18 mouse cellular contexts compared by ENCODE assay signal in the genomic region with DNA sequence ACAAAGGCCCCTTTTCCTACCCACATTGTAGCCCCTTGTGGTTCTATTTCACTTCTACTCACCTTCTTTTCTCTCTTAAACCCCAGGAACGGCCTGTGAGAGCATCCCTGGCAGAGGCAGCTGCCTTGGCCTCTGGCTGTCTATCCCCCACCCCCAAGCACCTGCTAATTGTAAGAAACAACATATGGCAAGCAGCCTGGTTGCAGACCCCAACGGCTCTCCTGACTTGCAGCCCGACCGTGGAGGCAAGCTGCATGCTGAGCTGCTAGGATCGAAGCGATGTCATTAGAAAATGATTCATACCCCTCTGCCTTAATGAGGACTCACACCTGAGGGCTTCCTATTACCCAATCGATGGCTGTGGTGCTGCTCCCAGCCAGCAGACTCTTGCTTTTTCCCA.
DNase-seq lines count a peak whose midpoint lies in the region; ATAC-seq and TF ChIP-seq lines count a peak whose summit lies in the region.
"Had no signal": no experiment of that assay in that cellular context is flagged by ENCODE, and none has a peak within 500 bp of the region (broad histone marks: within the 10 kb centered on the region; RNA-seq: fewer than 3 reads in every experiment).

No protein-coding gene starts in this region.

- no peak overlapping the region for H3K9ac ChIP-seq in embryonic facial prominence, embryonic 14.5 days (ENCODE audit: low read depth, low read length)
- H3K9ac ChIP-seq in midbrain, embryonic 13.5 days (replicated peaks): no peak overlapping the region
- no peak overlapping the region for H3K9ac ChIP-seq in hindbrain, embryonic 12.5 days
- no peak overlapping the region for H3K9ac ChIP-seq in kidney, embryonic 16.5 days (replicated peaks; ENCODE audit: low read length)
- H3K9ac ChIP-seq: forebrain, embryonic 13.5 days; limb, embryonic 12.5 days; liver, embryonic 12.5 days had no signal

- H3K4me2 ChIP-seq in embryonic facial prominence, embryonic 14.5 days (ENCODE audit: low read depth, low read length): no peak overlapping the region
- H3K4me2 ChIP-seq in midbrain, embryonic 13.5 days (replicated peaks): no peak overlapping the region
- H3K4me2 ChIP-seq in hindbrain, embryonic 12.5 days (replicated peaks): no peak overlapping the region
- H3K4me2 ChIP-seq in kidney, embryonic 16.5 days (replicated peaks; ENCODE audit: low read depth, low read length): no peak overlapping the region
- H3K4me2 ChIP-seq: forebrain, embryonic 13.5 days; limb, embryonic 12.5 days; liver, embryonic 12.5 days had no signal

- H3K9me3 ChIP-seq in embryonic facial prominence, embryonic 14.5 days (ENCODE audit: control insufficient read depth, low read length): no peaks in the 10 kb centered on the region
- H3K9me3 ChIP-seq in embryonic facial prominence, embryonic 10.5 days: no peaks in the 10 kb centered on the region
- H3K9me3 ChIP-seq in midbrain, embryonic 13.5 days: no peaks in the 10 kb centered on the region
- no peaks in the 10 kb centered on the region for H3K9me3 ChIP-seq in midbrain, embryonic 10.5 days (replicated peaks)
- H3K9me3 ChIP-seq in hindbrain, embryonic 12.5 days (replicated peaks): no peaks in the 10 kb centered on the region
- no peaks in the 10 kb centered on the region for H3K9me3 ChIP-seq in limb, embryonic 10.5 days (replicated peaks)
- no peaks in the 10 kb centered on the region for H3K9me3 ChIP-seq in kidney, embryonic 16.5 days (ENCODE audit: low read length)
- H3K9me3 ChIP-seq: forebrain, embryonic 13.5 days; limb, embryonic 12.5 days; liver, embryonic 12.5 days had no signal

- H3K36me3 ChIP-seq in embryonic facial prominence, embryonic 14.5 days (ENCODE audit: control insufficient read depth, insufficient read depth, low read length): no peaks in the 10 kb centered on the region
- no peaks in the 10 kb centered on the region for H3K36me3 ChIP-seq in embryonic facial prominence, embryonic 10.5 days (replicated peaks)
- H3K36me3 ChIP-seq in midbrain, embryonic 13.5 days: no peaks in the 10 kb centered on the region
- H3K36me3 ChIP-seq in midbrain, embryonic 10.5 days: no peaks in the 10 kb centered on the region
- H3K36me3 ChIP-seq in hindbrain, embryonic 12.5 days: no peaks in the 10 kb centered on the region
- no peaks in the 10 kb centered on the region for H3K36me3 ChIP-seq in limb, embryonic 10.5 days
- H3K36me3 ChIP-seq in kidney, adult 2 months (ENCODE audit: control insufficient read depth, insufficient read depth, low read length): no peaks in the 10 kb centered on the region
- no peaks in the 10 kb centered on the region for H3K36me3 ChIP-seq in kidney, embryonic 16.5 days (ENCODE audit: insufficient read depth, low read length)
- H3K36me3 ChIP-seq: limb, embryonic 12.5 days; liver, embryonic 12.5 days had no signal

- 44% methylated on average over 7 of the region's 7 CpGs for WGBS in embryonic facial prominence, embryonic 14.5 days
- 69% methylated on average over 7 of the region's 7 CpGs for WGBS in embryonic facial prominence, embryonic 10.5 days
- WGBS in midbrain, embryonic 13.5 days: 60% methylated on average over 7 of the region's 7 CpGs
- WGBS in midbrain, embryonic 10.5 days: 72% methylated on average over 7 of the region's 7 CpGs
- WGBS in hindbrain, embryonic 12.5 days: 60% methylated on average over 7 of the region's 7 CpGs
- WGBS in limb, embryonic 10.5 days: 57% methylated on average over 7 of the region's 7 CpGs
- 62% methylated on average over 7 of the region's 7 CpGs for WGBS in kidney, adult 2 months
- WGBS in kidney, embryonic 16.5 days: 74% methylated on average over 7 of the region's 7 CpGs

- ATAC-seq in embryonic facial prominence, embryonic 14.5 days (ENCODE audit: low read depth): no peak
- ATAC-seq in midbrain, embryonic 13.5 days: peak; percentile 50; the same call in 1 of the 2 replicates
- 0 out of 2 replicates have a peak, but pooled peaks have one; percentile 40 for ATAC-seq in hindbrain, embryonic 12.5 days (ENCODE audit: low FRiP score)
- no peak for ATAC-seq in kidney, embryonic 16.5 days (ENCODE audit: low FRiP score, low TSS enrichment)
- ATAC-seq: forebrain, embryonic 13.5 days; liver, embryonic 12.5 days had no signal

- no peaks in the 10 kb centered on the region for H3K4me1 ChIP-seq in embryonic facial prominence, embryonic 14.5 days (ENCODE audit: control insufficient read depth, insufficient read depth, low read length)
- no peaks in the 10 kb centered on the region for H3K4me1 ChIP-seq in embryonic facial prominence, embryonic 10.5 days
- H3K4me1 ChIP-seq in midbrain, embryonic 13.5 days (replicated peaks): no peaks in the 10 kb centered on the region
- 0 out of 2 replicates have a peak, but pooled peaks cover 5% of the 10 kb centered on the region for H3K4me1 ChIP-seq in midbrain, embryonic 10.5 days
- peaks cover 6% of the 10 kb centered on the region; the same call in 1 of the 2 replicates for H3K4me1 ChIP-seq in hindbrain, embryonic 12.5 days
- H3K4me1 ChIP-seq in limb, embryonic 10.5 days: peaks cover 4% of the 10 kb centered on the region; the same call in 1 of the 2 replicates
- no peaks in the 10 kb centered on the region for H3K4me1 ChIP-seq in kidney, adult 2 months (ENCODE audit: control insufficient read depth, insufficient read depth, low read length)
- H3K4me1 ChIP-seq in kidney, embryonic 16.5 days (ENCODE audit: insufficient read depth, low read length): no peaks in the 10 kb centered on the region
- H3K4me1 ChIP-seq: forebrain, embryonic 13.5 days; limb, embryonic 12.5 days; liver, embryonic 12.5 days had no signal

- no peak for TF ChIP-seq POLR2A in kidney, adult 2 months (IDR thresholded peaks at IDR 0.05; ENCODE audit: low read depth, low read length)

- peak; percentile 6 for DNase-seq in embryonic facial prominence, embryonic 14.5 days (ENCODE audit: low spot score)
- DNase-seq in embryonic facial prominence, embryonic 10.5 days (ENCODE audit: low spot score): no peak
- DNase-seq in midbrain, embryonic 10.5 days (ENCODE audit: low spot score): no peak
- peak; percentile 40 for DNase-seq in limb, embryonic 10.5 days (ENCODE audit: low spot score)
- DNase-seq in kidney, adult 2 months: no peak
- DNase-seq: adrenal gland, postnatal 36 days; cerebellum, adult 8-10 months; gastrocnemius, postnatal 36 days; kidney, adult 8-10 months; kidney, postnatal 25 days; lung, adult 2 months; lung, postnatal 36 days had no signal

- H3K27me3 ChIP-seq in embryonic facial prominence, embryonic 14.5 days (replicated peaks; ENCODE audit: control insufficient read depth, insufficient read depth, low read length): no peaks in the 10 kb centered on the region
- H3K27me3 ChIP-seq in embryonic facial prominence, embryonic 10.5 days (replicated peaks; ENCODE audit: low read depth, poor library complexity, severe bottlenecking): no peaks in the 10 kb centered on the region
- no peaks in the 10 kb centered on the region for H3K27me3 ChIP-seq in midbrain, embryonic 13.5 days
- no peaks in the 10 kb centered on the region for H3K27me3 ChIP-seq in midbrain, embryonic 10.5 days (ENCODE audit: low read depth, poor library complexity, severe bottlenecking)
- H3K27me3 ChIP-seq in hindbrain, embryonic 12.5 days: no peaks in the 10 kb centered on the region
- H3K27me3 ChIP-seq in limb, embryonic 10.5 days (ENCODE audit: low read depth, poor library complexity, severe bottlenecking): no peaks in the 10 kb centered on the region
- H3K27me3 ChIP-seq in kidney, adult 2 months (replicated peaks; ENCODE audit: control insufficient read depth, insufficient read depth, low read length): no peaks in the 10 kb centered on the region
- no peaks in the 10 kb centered on the region for H3K27me3 ChIP-seq in kidney, embryonic 16.5 days (ENCODE audit: insufficient read depth, low read length)
- H3K27me3 ChIP-seq: forebrain, embryonic 13.5 days; limb, embryonic 12.5 days; liver, embryonic 12.5 days had no signal

- TF ChIP-seq CTCF in kidney, adult 2 months (conservative IDR thresholded peaks at IDR 0.05; ENCODE audit: insufficient read depth, insufficient read length, low read depth, low read length): no peak

- no peak overlapping the region for H3K27ac ChIP-seq in embryonic facial prominence, embryonic 14.5 days (replicated peaks; ENCODE audit: low read depth, low read length)
- H3K27ac ChIP-seq in embryonic facial prominence, embryonic 10.5 days (replicated peaks): no peak overlapping the region
- H3K27ac ChIP-seq in midbrain, embryonic 13.5 days: no peak overlapping the region
- H3K27ac ChIP-seq in midbrain, embryonic 10.5 days (replicated peaks): no peak overlapping the region
- H3K27ac ChIP-seq in hindbrain, embryonic 12.5 days: no peak overlapping the region
- no peak overlapping the region for H3K27ac ChIP-seq in limb, embryonic 10.5 days
- H3K27ac ChIP-seq in kidney, adult 2 months (ENCODE audit: insufficient read depth, low read depth, low read length): no peak overlapping the region
- H3K27ac ChIP-seq in kidney, embryonic 16.5 days (ENCODE audit: low read length): no peak overlapping the region
- H3K27ac ChIP-seq: forebrain, embryonic 13.5 days; limb, embryonic 12.5 days; liver, embryonic 12.5 days had no signal

- no peak overlapping the region for H3K4me3 ChIP-seq in embryonic facial prominence, embryonic 14.5 days (ENCODE audit: low read depth, low read length)
- no peak overlapping the region for H3K4me3 ChIP-seq in embryonic facial prominence, embryonic 10.5 days
- no peak overlapping the region for H3K4me3 ChIP-seq in midbrain, embryonic 13.5 days (replicated peaks)
- no peak overlapping the region for H3K4me3 ChIP-seq in midbrain, embryonic 10.5 days
- no peak overlapping the region for H3K4me3 ChIP-seq in hindbrain, embryonic 12.5 days
- H3K4me3 ChIP-seq in limb, embryonic 10.5 days: no peak overlapping the region
- no peak overlapping the region for H3K4me3 ChIP-seq in kidney, adult 2 months (ENCODE audit: insufficient read depth, low read depth, low read length)
- no peak overlapping the region for H3K4me3 ChIP-seq in kidney, embryonic 16.5 days (ENCODE audit: low read length)
- H3K4me3 ChIP-seq: forebrain, embryonic 13.5 days; limb, embryonic 12.5 days; liver, embryonic 12.5 days had no signal

Comparison
In these comparisons a context has a peak if more than half of its experiments do, and no peak if none do; other contexts are left out.
1. DNase-seq: peak in embryonic facial prominence, embryonic 14.5 days (single experiment) and limb, embryonic 10.5 days (single experiment); none in embryonic facial prominence, embryonic 10.5 days (single experiment), midbrain, embryonic 10.5 days (single experiment) and kidney, adult 2 months (single experiment).
2. ATAC-seq: peak in midbrain, embryonic 13.5 days (single experiment) and hindbrain, embryonic 12.5 days (single experiment); none in embryonic facial prominence, embryonic 14.5 days (single experiment) and kidney, embryonic 16.5 days (single experiment).